Mouse (Mus musculus): Measurements from ENCODE around the gene Snx22.

The Snx22 gene

GRCm38 (mm10) chr9:66068971-66069391 is 538 bp downstream of the Snx22 start:
- no peak for DNase-seq (ENCODE audit: low spot score)

GRCm38 (mm10) chr9:66068056-66068455 is 1.5 kb downstream of the Snx22 start:
- DNase-seq (ENCODE audit: low spot score) = no peak

- peak; percentile 34 for DNase-seq (ENCODE audit: low spot score)
Measured at GRCm38 (mm10) chr9:66067542-66067941, 2.0 kb downstream of the Snx22 start.

GRCm38 (mm10) chr9:66066791-66067190 is 2.7 kb downstream of the Snx22 start:
- no peak for DNase-seq (ENCODE audit: low spot score)

GRCm38 (mm10) chr9:66064316-66064715 is 5.2 kb downstream of the Snx22 start:
- DNase-seq (ENCODE audit: low spot score) = no peak

GRCm38 (mm10) chr9:66063446-66063845 is 6.1 kb downstream of the Snx22 start:
- DNase-seq (ENCODE audit: low spot score) = no peak

- no peak for DNase-seq (ENCODE audit: low spot score)
Measured at GRCm38 (mm10) chr9:66061656-66062055, 7.9 kb downstream of the Snx22 start.

- no peak for DNase-seq (ENCODE audit: low spot score)
Measured at GRCm38 (mm10) chr9:66060986-66061385, 8.5 kb downstream of the Snx22 start.

- no peak for DNase-seq (ENCODE audit: low spot score)
Measured at GRCm38 (mm10) chr9:66060308-66060647, 9.2 kb downstream of the Snx22 start.

GRCm38 (mm10) chr9:66059583-66060307 is 9.8 kb downstream of the Snx22 start, which contains the start of gene Ppib:
TSS of gene Ppib (plus strand) at chr9:66060222.
- DNase-seq (ENCODE audit: low spot score) = peak; percentile 98

- DNase-seq (ENCODE audit: low spot score) = no peak
Measured at GRCm38 (mm10) chr9:66053620-66054019, 15.9 kb downstream of the Snx22 start.

GRCm38 (mm10) chr9:66052731-66053130 is 16.8 kb downstream of the Snx22 start:
- DNase-seq (ENCODE audit: low spot score) = no peak

GRCm38 (mm10) chr9:66051493-66051892 is 18.0 kb downstream of the Snx22 start:
- no peak for DNase-seq (ENCODE audit: low spot score)

- no peak for DNase-seq (ENCODE audit: low spot score)
Measured at GRCm38 (mm10) chr9:66049931-66050601, 19.5 kb downstream of the Snx22 start.

- no peak for DNase-seq (ENCODE audit: low spot score)
Measured at GRCm38 (mm10) chr9:66043241-66043640, 26.3 kb downstream of the Snx22 start.

- no peak for DNase-seq (ENCODE audit: low spot score)
Measured at GRCm38 (mm10) chr9:66042331-66042730, 27.2 kb downstream of the Snx22 start.

- no peak for DNase-seq (ENCODE audit: low spot score)
Measured at GRCm38 (mm10) chr9:66040801-66041200, 28.7 kb downstream of the Snx22 start.

- no peak for DNase-seq (ENCODE audit: low spot score)
Measured at GRCm38 (mm10) chr9:66039290-66039689, 30.2 kb downstream of the Snx22 start.

- DNase-seq (ENCODE audit: low spot score) = no peak
Measured at GRCm38 (mm10) chr9:66038581-66038980, 30.9 kb downstream of the Snx22 start.

- DNase-seq (ENCODE audit: low spot score) = no peak
Measured at GRCm38 (mm10) chr9:66038082-66038481, 31.4 kb downstream of the Snx22 start.

- DNase-seq (ENCODE audit: low spot score) = no peak
Measured at GRCm38 (mm10) chr9:66020601-66021000, 48.9 kb downstream of the Snx22 start.
